Mouse (Mus musculus): ENCODE data around the gene Kif22. TPM values are rescaled to one million over a fixed set of nuclear protein-coding genes. Genes with fewer than 3 reads are reported as not detected.

Gene Kif22
- total and polyA plus RNA-seq, 3 experiments: 57.7 to 298 (median 119) TPM

- peak; percentile 43 for DNase-seq (ENCODE audit: low read depth, low spot score)
- Histone ChIP-seq H3K79me2 (ENCODE audit: control insufficient read depth, insufficient read depth, low read length, poor library complexity) (no peaks in the 10 kb centered on the region), H3K9ac (ENCODE audit: control insufficient read depth, low read depth, low read length, poor library complexity, severe bottlenecking) (no peak overlapping the region), H3K4me3 (ENCODE audit: control insufficient read depth in 1 of 2, insufficient read depth in 1 of 2, low read depth in 2 of 2, low read length in 2 of 2) (no peak overlapping the region), H3K27me3 (ENCODE audit: control insufficient read depth in 1 of 2, insufficient read depth in 2 of 2, low read length in 2 of 2) (no peaks in the 10 kb centered on the region), H3K4me1 (ENCODE audit: control insufficient read depth in 1 of 2, insufficient read depth in 2 of 2, low read length in 2 of 2) (no peaks in the 10 kb centered on the region), H3K9me3 (replicated peaks; ENCODE audit: insufficient read depth, low read length) (no peaks in the 10 kb centered on the region), H3K36me3 (ENCODE audit: control insufficient read depth in 1 of 2, insufficient read depth in 2 of 2, low read length in 2 of 2) (no peaks in the 10 kb centered on the region; a peak in 2 of 4 replicates), H3K27ac (ENCODE audit: control insufficient read depth, low read depth, low read length) (no peak overlapping the region)
- no peak for TF ChIP-seq UBTF (IDR thresholded peaks at IDR 0.05; ENCODE audit: borderline replicate concordance, insufficient read depth, low read depth, low read length)
- no peak for TF ChIP-seq NELFE (IDR thresholded peaks at IDR 0.05; ENCODE audit: low read depth, low read length)
- peak; percentile 14 to 50 (median 27); a peak in 4 of 6 replicates for TF ChIP-seq CTCF (IDR thresholded peaks at IDR 0.05 in 2 of 3, conservative IDR thresholded peaks at IDR 0.05 in 1 of 3; ENCODE audit: control insufficient read depth in 1 of 3, insufficient read depth in 1 of 3, low read depth in 2 of 3, low read length in 3 of 3, poor library complexity in 1 of 3, severe bottlenecking in 1 of 3)
- peak; percentile 65 for TF ChIP-seq SMC3 (IDR thresholded peaks at IDR 0.05; ENCODE audit: low read depth, low read length)
- peak; percentile 34 for TF ChIP-seq RAD21 (IDR thresholded peaks at IDR 0.05; ENCODE audit: low read depth, low read length)
- 0 out of 2 replicates have a peak, but pooled peaks have one; percentile 28 for TF ChIP-seq MYC (IDR thresholded peaks at IDR 0.05; ENCODE audit: low read depth, low read length)
- peak; percentile 38; the same call in 1 of the 2 replicates for TF ChIP-seq ZC3H11A (IDR thresholded peaks at IDR 0.05; ENCODE audit: low read depth, low read length)
- TF ChIP-seq POLR2AphosphoS5 (IDR thresholded peaks at IDR 0.05; ENCODE audit: borderline replicate concordance, low read depth, low read length): no peak
Measured at GRCm38 (mm10) chr7:126996449-126996848, 45.8 kb downstream of the Kif22 start.

DNA sequence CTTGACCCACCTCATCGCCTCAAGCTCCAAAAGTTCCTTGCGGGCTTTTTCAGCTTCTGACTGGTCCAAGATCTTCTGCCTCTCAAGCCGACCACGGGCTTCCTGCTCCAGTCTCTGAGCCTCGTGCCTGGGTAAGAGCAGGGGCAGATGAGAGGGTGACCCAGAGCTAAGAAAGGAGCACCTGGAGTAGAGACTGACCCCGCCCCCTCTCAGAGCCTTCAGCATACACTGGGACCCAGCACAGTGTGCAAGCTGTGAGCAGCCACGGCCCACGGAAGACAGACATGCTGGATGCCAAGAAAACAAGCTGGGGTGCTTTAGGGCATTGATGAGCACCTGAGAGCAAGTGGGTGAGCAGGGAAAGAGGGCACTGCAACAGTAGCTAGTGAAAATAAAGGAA is 53.5 kb downstream of the Kif22 start:
- H3K79me2 ChIP-seq (ENCODE audit: control insufficient read depth, insufficient read depth, low read length, poor library complexity): no peaks in the 10 kb centered on the region
- H3K27ac ChIP-seq (ENCODE audit: control insufficient read depth, low read depth, low read length): no peak overlapping the region
- no peak for DNase-seq (ENCODE audit: low read depth, low spot score)
- H3K9ac ChIP-seq (ENCODE audit: control insufficient read depth, low read depth, low read length, poor library complexity, severe bottlenecking): no peak overlapping the region
- H3K36me3 ChIP-seq (ENCODE audit: control insufficient read depth in 1 of 2, insufficient read depth in 2 of 2, low read length in 2 of 2): no peaks in the 10 kb centered on the region; a peak in 1 of 4 replicates
- no peaks in the 10 kb centered on the region for H3K4me1 ChIP-seq (ENCODE audit: control insufficient read depth in 1 of 2, insufficient read depth in 2 of 2, low read length in 2 of 2)
- no peak for TF ChIP-seq E2F4 (IDR thresholded peaks at IDR 0.05; ENCODE audit: borderline replicate concordance, low read depth, low read length)
- TF ChIP-seq USF1 (IDR thresholded peaks at IDR 0.05; ENCODE audit: low read depth, low read length): no peak
- no peak for TF ChIP-seq EP300 (IDR thresholded peaks at IDR 0.05; ENCODE audit: low read depth in 1 of 2, low read length in 2 of 2)
- no peak for TF ChIP-seq POLR2A (IDR thresholded peaks at IDR 0.05; ENCODE audit: control insufficient read depth in 1 of 2, insufficient read depth in 1 of 2, low read depth in 1 of 2, low read length in 2 of 2, poor library complexity in 1 of 2)
- no peak for TF ChIP-seq TAL1 (IDR thresholded peaks at IDR 0.05; ENCODE audit: low read length)
- TF ChIP-seq UBTF (IDR thresholded peaks at IDR 0.05; ENCODE audit: borderline replicate concordance, insufficient read depth, low read depth, low read length): no peak
- no peak for TF ChIP-seq CHD2 (IDR thresholded peaks at IDR 0.05; ENCODE audit: low read length)
- TF ChIP-seq ETS1 (IDR thresholded peaks at IDR 0.05; ENCODE audit: low read depth, low read length): no peak
- TF ChIP-seq JUND (IDR thresholded peaks at IDR 0.05; ENCODE audit: low read depth, low read length): no peak
- no peak for TF ChIP-seq USF2 (IDR thresholded peaks at IDR 0.05; ENCODE audit: borderline replicate concordance in 1 of 2, insufficient read depth in 1 of 2, low read depth in 1 of 2, low read length in 2 of 2)
- TF ChIP-seq ZNF384 (IDR thresholded peaks at IDR 0.05; ENCODE audit: low read depth, low read length): no peak
- TF ChIP-seq MYC (IDR thresholded peaks at IDR 0.05; ENCODE audit: low read depth, low read length): no peak
- TF ChIP-seq TBP (IDR thresholded peaks at IDR 0.05; ENCODE audit: low read depth, low read length): no peak
- TF ChIP-seq GATA1 (IDR thresholded peaks at IDR 0.05; ENCODE audit: low read depth, low read length): no peak
- TF ChIP-seq TCF12 (IDR thresholded peaks at IDR 0.05; ENCODE audit: low read depth, low read length): no peak
- no peak for TF ChIP-seq CHD1 (IDR thresholded peaks at IDR 0.05; ENCODE audit: low read depth, low read length)
- H3K4me3 ChIP-seq (ENCODE audit: control insufficient read depth in 1 of 2, insufficient read depth in 1 of 2, low read depth in 2 of 2, low read length in 2 of 2): no peak overlapping the region
- H3K27me3 ChIP-seq (ENCODE audit: control insufficient read depth in 1 of 2, insufficient read depth in 2 of 2, low read length in 2 of 2): no peaks in the 10 kb centered on the region
- no peaks in the 10 kb centered on the region for H3K9me3 ChIP-seq (replicated peaks; ENCODE audit: insufficient read depth, low read length)
